In the genomic region with DNA sequence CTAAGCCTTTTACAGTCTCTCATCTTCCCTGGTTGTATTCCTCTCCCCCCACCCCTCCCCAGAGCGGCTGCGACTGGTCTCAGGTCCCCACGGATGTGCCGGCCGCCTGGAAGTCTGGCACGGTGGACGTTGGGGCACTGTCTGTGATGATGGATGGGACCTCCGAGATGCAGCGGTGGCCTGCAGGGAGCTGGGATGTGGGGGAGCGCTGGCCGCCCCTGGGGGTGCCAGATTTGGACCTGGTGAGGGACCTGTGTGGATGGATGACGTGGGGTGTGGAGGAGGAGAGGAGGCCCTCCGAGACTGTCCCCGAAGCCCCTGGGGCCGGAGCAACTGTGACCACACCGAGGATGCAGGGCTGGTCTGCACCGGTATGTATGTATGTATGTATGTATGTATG, we compare ENCODE assay signal across 29 mouse cellular contexts. TPM values are rescaled to one million over a fixed set of nuclear protein-coding genes. Genes with fewer than 3 reads are reported as not detected.
A peak's percentile ranks its signal among the peaks of the same experiment; 100 is the strongest.
DNase-seq lines count a peak whose midpoint lies in the region; ATAC-seq and TF ChIP-seq lines count a peak whose summit lies in the region.
"Had no signal": no experiment of that assay in that cellular context is flagged by ENCODE, and none has a peak within 500 bp of the region (broad histone marks: within the 10 kb centered on the region; RNA-seq: fewer than 3 reads in every experiment).

No protein-coding gene starts in this region.

- H3K27me3 ChIP-seq in kidney, postnatal 0 days (ENCODE audit: insufficient read depth, low read length) = no peaks in the 10 kb centered on the region
- no peaks in the 10 kb centered on the region for H3K27me3 ChIP-seq in embryonic facial prominence, embryonic 10.5 days (replicated peaks; ENCODE audit: low read depth, poor library complexity, severe bottlenecking)
- H3K27me3 ChIP-seq in stomach, embryonic 15.5 days (replicated peaks) = no peaks in the 10 kb centered on the region
- H3K27me3 ChIP-seq: midbrain, embryonic 15.5 days had no signal

- H3K4me1 ChIP-seq in kidney, postnatal 0 days (replicated peaks; ENCODE audit: insufficient read depth, low read length) = peaks cover 18% of the 10 kb centered on the region
- peaks cover 54% of the 10 kb centered on the region for H3K4me1 ChIP-seq in embryonic facial prominence, embryonic 10.5 days
- H3K4me1 ChIP-seq in stomach, embryonic 15.5 days = peaks cover 35% of the 10 kb centered on the region

- no peak for ATAC-seq in kidney, postnatal 0 days (replicated peaks; ENCODE audit: low FRiP score, low read depth)
- ATAC-seq in stomach, embryonic 15.5 days (ENCODE audit: insufficient read depth, low FRiP score, low read depth) = no peak
- ATAC-seq: activated CD4-positive, CD25-positive, alpha-beta regulatory T cell, adult 4 months; liver, embryonic 12.5 days; midbrain, embryonic 15.5 days had no signal

- 0 out of 2 replicates have a peak overlapping the region, but pooled peaks have one; percentile 35 for H3K9ac ChIP-seq in kidney, postnatal 0 days (ENCODE audit: low read depth, low read length)
- H3K9ac ChIP-seq in stomach, embryonic 15.5 days = no peak overlapping the region
- H3K9ac ChIP-seq: liver, embryonic 12.5 days; midbrain, embryonic 15.5 days had no signal

- H3K36me3 ChIP-seq in kidney, postnatal 0 days (ENCODE audit: insufficient read depth, low read length) = no peaks in the 10 kb centered on the region
- H3K36me3 ChIP-seq in embryonic facial prominence, embryonic 10.5 days (replicated peaks) = no peaks in the 10 kb centered on the region
- no peaks in the 10 kb centered on the region for H3K36me3 ChIP-seq in stomach, embryonic 15.5 days
- H3K36me3 ChIP-seq: G1E; liver, embryonic 12.5 days; midbrain, embryonic 15.5 days had no signal

- peak; percentile 94 for DNase-seq in heart, adult 11 months
- DNase-seq in heart, postnatal 10 days = no peak
- no peak for DNase-seq in kidney, postnatal 0 days (ENCODE audit: low spot score)
- no peak for DNase-seq in kidney, postnatal 36 days
- DNase-seq in embryonic facial prominence, embryonic 10.5 days (ENCODE audit: low spot score) = no peak
- no peak for DNase-seq in gastrocnemius, adult 8-10 months (ENCODE audit: low spot score in 2 of 2)
- DNase-seq: adrenal gland, postnatal 14 days; cerebellum, adult 11-12 months; cerebellum, postnatal 25 days; embryo, embryonic 11 days; gastrocnemius, postnatal 10 days; heart, adult 2 months; heart, postnatal 4 days; kidney, postnatal 25 days; layer of hippocampus, adult 9-11 months; lung, adult 2 months; thymus, postnatal 36 days had no signal

- H3K4me3 ChIP-seq in kidney, postnatal 0 days (replicated peaks; ENCODE audit: low read depth, low read length) = no peak overlapping the region
- no peak overlapping the region for H3K4me3 ChIP-seq in embryonic facial prominence, embryonic 10.5 days
- H3K4me3 ChIP-seq in stomach, embryonic 15.5 days (replicated peaks) = no peak overlapping the region
- H3K4me3 ChIP-seq: heart, adult 2 months; left cerebral cortex, adult 2 months; liver, embryonic 12.5 days; midbrain, embryonic 15.5 days; myocyte had no signal

- intact Hi-C loops in heart, postnatal 10 days (cut with DNase I) = no loop called here

- no peaks in the 10 kb centered on the region for H3K9me3 ChIP-seq in kidney, postnatal 0 days (replicated peaks; ENCODE audit: low read length)
- H3K9me3 ChIP-seq in embryonic facial prominence, embryonic 10.5 days = no peaks in the 10 kb centered on the region
- H3K9me3 ChIP-seq in stomach, embryonic 15.5 days = no peaks in the 10 kb centered on the region
- H3K9me3 ChIP-seq: G1E; liver, embryonic 12.5 days; midbrain, embryonic 15.5 days had no signal

- no peak for TF ChIP-seq CTCF in kidney, postnatal 0 days (IDR thresholded peaks at IDR 0.05; ENCODE audit: low read depth)

- H3K27ac ChIP-seq in kidney, postnatal 0 days = no peak overlapping the region
- peak overlapping the region; percentile 48; the same call in 1 of the 2 replicates for H3K27ac ChIP-seq in embryonic facial prominence, embryonic 10.5 days (replicated peaks)
- H3K27ac ChIP-seq in stomach, embryonic 15.5 days = no peak overlapping the region
- H3K27ac ChIP-seq: heart, adult 2 months; left cerebral cortex, adult 2 months; liver, embryonic 12.5 days; midbrain, embryonic 15.5 days had no signal

- H3K4me2 ChIP-seq in kidney, postnatal 0 days (ENCODE audit: low read length) = no peak overlapping the region
- peak overlapping the region; percentile 28 for H3K4me2 ChIP-seq in stomach, embryonic 15.5 days
- H3K4me2 ChIP-seq: liver, embryonic 12.5 days; midbrain, embryonic 15.5 days had no signal

- WGBS in kidney, postnatal 0 days = 53% methylated on average over 17 of the region's 17 CpGs
- WGBS in embryonic facial prominence, embryonic 10.5 days = 88% methylated on average over 17 of the region's 17 CpGs
- 64% methylated on average over 17 of the region's 17 CpGs for WGBS in stomach, embryonic 15.5 days

RNA-seq across cellular contexts. Expression of a gene that starts 2.7 kb away (rescaled TPM):
- total RNA-seq in heart, postnatal 10 days (2021) = 10 to 100 TPM; 12.5 TPM
- polyA plus RNA-seq in kidney, postnatal 0 days (2015; fragmentation: Nextera tagmentation; extraction: Ambion mirVana) = 0.91 and 1.1 TPM in 2 replicates
- polyA plus RNA-seq in embryonic facial prominence, embryonic 10.5 days (2016; fragmentation: Nextera tagmentation; extraction: Ambion mirVana) = 1.4 and 1.7 TPM in 2 replicates
- 2.1 and 3.5 TPM in 2 replicates for polyA plus RNA-seq in stomach, embryonic 15.5 days (2015; fragmentation: Nextera tagmentation; extraction: Ambion mirVana)
- total RNA-seq in gastrocnemius, adult 8-10 months (2022) = 1 to 10 TPM; 1.9 to 4.6 (median 2.5) TPM
- total RNA-seq: megakaryocyte-erythroid progenitor cell, adult 5-6 weeks had no signal

RNA-seq across cellular contexts. Expression of a gene that starts 6.5 kb away (rescaled TPM):
- total RNA-seq in heart, postnatal 10 days (2021) = 1 to 10 TPM; 4.9 to 5.2 TPM
- 2.1 and 2.6 TPM in 2 replicates for polyA plus RNA-seq in kidney, postnatal 0 days (2015; fragmentation: Nextera tagmentation; extraction: Ambion mirVana)
- 4.9 and 5.3 TPM in 2 replicates for polyA plus RNA-seq in embryonic facial prominence, embryonic 10.5 days (2016; fragmentation: Nextera tagmentation; extraction: Ambion mirVana)
- 4.3 and 4.5 TPM in 2 replicates for polyA plus RNA-seq in stomach, embryonic 15.5 days (2015; fragmentation: Nextera tagmentation; extraction: Ambion mirVana)
- total RNA-seq in gastrocnemius, adult 8-10 months (2022) = 1 to 10 TPM; 4.2 to 5.2 (median 4.6) TPM
- polyA plus RNA-seq: activated CD4-positive, CD25-positive, alpha-beta regulatory T cell, adult 4 months had no signal

RNA-seq across cellular contexts. Expression of a gene that starts 13.3 kb away (rescaled TPM):
- 10 to 100 TPM; 11.8 to 13.8 TPM for total RNA-seq in heart, postnatal 10 days (2021)
- 3.5 and 3.9 TPM in 2 replicates for polyA plus RNA-seq in kidney, postnatal 0 days (2015; fragmentation: Nextera tagmentation; extraction: Ambion mirVana)
- 4.5 and 4.6 TPM in 2 replicates for polyA plus RNA-seq in embryonic facial prominence, embryonic 10.5 days (2016; fragmentation: Nextera tagmentation; extraction: Ambion mirVana)
- polyA plus RNA-seq in stomach, embryonic 15.5 days (2015; fragmentation: Nextera tagmentation; extraction: Ambion mirVana) = 3.3 TPM in 2 replicates
- total RNA-seq in gastrocnemius, adult 8-10 months (2022) = 10 to 100 TPM in 2 of 4 experiments, 1 to 10 TPM in 2; 8.3 to 10.7 (median 9.7) TPM

RNA-seq across cellular contexts. Expression of a gene that starts 22.0 kb away (rescaled TPM):
- total RNA-seq in heart, postnatal 10 days (2021) = not detected
- not detected in 2 replicates for polyA plus RNA-seq in kidney, postnatal 0 days (2015; fragmentation: Nextera tagmentation; extraction: Ambion mirVana)
- polyA plus RNA-seq in embryonic facial prominence, embryonic 10.5 days (2016; fragmentation: Nextera tagmentation; extraction: Ambion mirVana) = 0.22 TPM in 1 of 2 replicates, not detected in the other
- not detected in 2 replicates for polyA plus RNA-seq in stomach, embryonic 15.5 days (2015; fragmentation: Nextera tagmentation; extraction: Ambion mirVana)
- total RNA-seq in gastrocnemius, adult 8-10 months (2022) = under 1 TPM in 3 of 4 experiments, not detected in 1; 0.29 to 0.81 (median 0.48) TPM
- total RNA-seq: G1E; heart, postnatal 4 days; megakaryocyte-erythroid progenitor cell, adult 5-6 weeks; neutrophil, adult 5-6 weeks had no signal
- polyA plus RNA-seq: activated CD4-positive, CD25-positive, alpha-beta regulatory T cell, adult 4 months; G1E; intestine, embryonic 14.5 days; limb, embryonic 11.5 days; liver, embryonic 12.5 days; myocyte had no signal

RNA-seq across cellular contexts. Expression of a gene that starts 35.9 kb away (rescaled TPM):
- total RNA-seq in heart, postnatal 10 days (2021) = 1 to 10 TPM; 7.2 to 9.0 TPM
- polyA plus RNA-seq in kidney, postnatal 0 days (2015; fragmentation: Nextera tagmentation; extraction: Ambion mirVana) = 0.12 and 0.13 TPM in 2 replicates
- polyA plus RNA-seq in embryonic facial prominence, embryonic 10.5 days (2016; fragmentation: Nextera tagmentation; extraction: Ambion mirVana) = 0.09 TPM in 1 of 2 replicates, not detected in the other
- polyA plus RNA-seq in stomach, embryonic 15.5 days (2015; fragmentation: Nextera tagmentation; extraction: Ambion mirVana) = 0.22 and 0.30 TPM in 2 replicates
- 10 to 100 TPM; 55.4 to 88.7 (median 62.8) TPM for total RNA-seq in gastrocnemius, adult 8-10 months (2022)
- total RNA-seq: megakaryocyte-erythroid progenitor cell, adult 5-6 weeks; neutrophil, adult 5-6 weeks had no signal
- polyA plus RNA-seq: activated CD4-positive, CD25-positive, alpha-beta regulatory T cell, adult 4 months; forebrain, embryonic 11.5 days; G1E; liver, embryonic 12.5 days; midbrain, embryonic 15.5 days had no signal
